Mouse (Mus musculus) olfactory bulb, adult 2 months (tissue): ENCODE data around the gene Gm17617. TPM values are rescaled to one million over a fixed set of nuclear protein-coding genes. Genes with fewer than 3 reads are reported as not detected.
A peak's percentile ranks its signal among the peaks of the same experiment; 100 is the strongest.

Experiments
- H3K27ac ChIP-seq: fragments of 200-500 bp; 2 replicates; pipeline ENCODE4 v1.5.1; 2012; ENCODE audit warnings: low read depth, low read length; ENCODE audit not compliant: insufficient read depth
- H3K4me1 ChIP-seq: fragments of 200-500 bp; 2 replicates; pipeline ENCODE4 v1.6.1; 2012; ENCODE audit warnings: low read length; ENCODE audit not compliant: control insufficient read depth, insufficient read depth
- H3K4me3 ChIP-seq: fragments of 200-500 bp; 2 replicates; pipeline ENCODE4 v1.5.1; 2012; ENCODE audit warnings: mild to moderate bottlenecking, low read depth, low read length, moderate library complexity; ENCODE audit not compliant: insufficient read depth
- CTCF ChIP-seq: fragments of 200-500 bp; IDR thresholded peaks from 2 replicates; pipeline ENCODE4 v1.5.1; 2012; ENCODE audit warnings: low read depth, mild to moderate bottlenecking, low read length, moderate library complexity; ENCODE audit not compliant: insufficient read depth
- POLR2A ChIP-seq: fragments of 200-500 bp; IDR thresholded peaks from 2 replicates; pipeline ENCODE4 v1.6.1; 2012; ENCODE audit warnings: mild to moderate bottlenecking, low read depth, low read length, moderate library complexity; ENCODE audit not compliant: insufficient read depth
- WGBS: fragments of 180-500 bp; shearing (Covaris S2); methylation state at CpG from one replicate; pipeline ENCODE4 v1.1.7; 2018; 5-methylcytosine and 5-hydroxymethylcytosine counted together
- polyA plus RNA-seq: library from polyadenylated mRNA; stranded (reverse); fragments of >200 nt; gene quantifications from 2 replicates; pipeline ENCODE4 v1.2.4, GENCODE M21; 2012; ENCODE audit warnings: low replicate concordance; ENCODE audit not compliant: missing spikeins, insufficient read depth, insufficient read length

Gene Gm17617
- not detected in 2 replicates for polyA plus RNA-seq

DNA sequence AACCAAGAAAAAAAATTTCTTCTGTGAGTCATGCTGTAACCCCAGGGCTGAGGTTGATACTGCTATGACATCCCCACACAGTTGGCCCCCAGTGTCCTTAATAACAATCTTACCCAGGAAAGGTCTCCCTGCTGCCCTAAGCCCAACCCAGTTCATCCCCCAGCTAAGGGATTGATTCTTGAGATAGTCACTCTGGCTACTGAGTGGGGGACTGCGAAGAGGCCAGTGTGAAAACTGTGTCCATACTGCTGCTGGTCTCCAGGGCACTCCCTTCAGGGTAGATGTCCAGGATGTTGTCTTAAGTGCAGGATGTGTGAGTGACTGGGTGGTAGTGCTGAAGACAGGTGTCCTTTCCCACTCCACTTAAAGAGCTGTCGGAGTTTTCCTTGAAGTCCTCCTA is at the start of gene Gm17617:
Gm17617 (minus strand) TSS at position 101 of the 400 bp plus-strand sequence.
- no peaks in the 10 kb centered on the region for H3K4me1 ChIP-seq
- TF ChIP-seq POLR2A (no peak), CTCF (no peak)
- H3K4me3 ChIP-seq: no peak within 1 kb of the TSS
- WGBS: 99% methylated on average over 2 of the region's 2 CpGs
- no peak within 1 kb of the TSS for H3K27ac ChIP-seq

DNA sequence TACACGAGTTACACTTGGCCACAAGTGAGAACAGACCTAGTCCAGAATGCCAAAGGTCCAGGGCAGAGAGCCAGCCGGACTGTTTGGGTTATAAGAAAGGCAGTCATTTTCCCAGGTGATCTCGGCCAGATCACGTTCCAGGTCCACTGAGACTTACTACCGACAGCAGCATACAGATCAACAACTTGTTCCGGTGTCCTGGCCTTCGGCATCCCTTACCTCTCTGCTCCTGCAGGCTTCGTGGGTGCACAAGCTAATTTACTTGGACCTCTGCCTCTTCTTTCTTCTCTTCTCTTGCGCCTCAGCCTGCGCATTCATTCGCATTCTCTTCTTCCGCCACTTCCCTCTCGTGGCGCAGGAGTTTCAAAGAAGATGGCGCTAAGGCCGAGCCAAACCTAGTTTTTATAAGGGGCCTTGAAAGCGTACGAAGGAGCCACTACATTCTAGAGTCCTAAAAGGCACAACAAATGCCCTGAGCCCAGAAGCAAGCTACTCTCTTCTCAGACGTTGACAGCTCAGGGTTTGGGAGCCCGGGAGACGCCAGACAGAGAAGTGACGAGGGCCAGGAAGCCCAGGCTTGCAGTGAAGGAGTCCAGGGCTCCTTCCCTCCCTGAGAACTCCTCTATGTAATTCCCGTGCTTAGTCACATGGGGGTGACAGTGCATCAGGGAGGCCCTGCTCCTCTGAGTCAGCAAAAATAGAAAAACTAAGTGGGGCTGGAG is 49.0 kb upstream of the Gm17617 start:
- TF ChIP-seq CTCF: peak; percentile 31
- no peak for TF ChIP-seq POLR2A
- Histone ChIP-seq H3K4me1 (peaks cover 6% of the 10 kb centered on the region), H3K4me3 (peak overlapping the region; percentile 47), H3K27ac (peak overlapping the region; percentile 74)
- 4% methylated on average over 23 of the region's 23 CpGs for WGBS

DNA sequence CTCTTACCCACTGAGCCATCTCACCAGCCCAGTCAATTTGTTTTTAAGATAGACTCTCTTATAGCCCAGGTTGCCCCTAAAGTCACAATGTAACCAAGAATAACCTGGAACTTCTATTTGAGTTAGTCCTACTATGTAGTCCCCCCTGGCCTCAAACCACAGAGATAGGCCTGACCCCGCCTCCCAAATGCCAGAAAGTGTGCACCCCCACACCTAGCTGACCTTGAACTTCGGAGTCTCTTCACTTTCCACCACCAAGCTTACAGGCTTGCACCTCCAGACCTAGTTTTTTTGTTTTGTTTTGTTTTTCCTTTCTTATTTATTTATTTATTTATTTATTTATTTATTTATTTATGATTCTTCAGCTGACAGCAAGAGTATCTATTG is 48.4 kb upstream of the Gm17617 start:
- TF ChIP-seq CTCF: no peak
- no peak for TF ChIP-seq POLR2A
- H3K27ac ChIP-seq: no peak overlapping the region
- 91% methylated on average over 2 of the region's 2 CpGs for WGBS
- H3K4me1 ChIP-seq: peaks cover 6% of the 10 kb centered on the region
- H3K4me3 ChIP-seq: peak overlapping the region; percentile 47

DNA sequence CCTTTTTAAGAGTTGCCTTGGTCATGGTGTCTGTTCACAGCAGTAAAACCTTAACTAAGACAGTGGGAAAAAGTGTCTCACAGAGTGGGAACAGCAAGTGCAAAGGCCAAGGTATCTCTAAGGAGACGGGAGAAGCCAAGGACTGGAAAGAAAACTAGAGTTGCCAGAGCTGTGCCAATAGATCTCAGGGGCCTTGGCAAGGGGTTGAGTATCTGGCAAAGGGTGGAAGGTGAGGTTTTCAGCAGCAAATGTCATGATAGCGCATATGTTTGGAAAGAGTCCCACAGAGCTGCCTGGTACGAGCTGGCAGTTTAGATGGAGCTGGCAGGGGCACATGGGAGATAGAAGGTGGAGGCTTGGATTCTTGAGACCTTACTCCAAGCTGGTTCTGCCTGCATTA is 46.2 kb upstream of the Gm17617 start:
- no peak overlapping the region for H3K4me3 ChIP-seq
- H3K4me1 ChIP-seq: peaks cover 6% of the 10 kb centered on the region
- TF ChIP-seq CTCF (no peak), POLR2A (no peak)
- H3K27ac ChIP-seq: no peak overlapping the region
- 91% methylated on average over 3 of the region's 3 CpGs for WGBS

DNA sequence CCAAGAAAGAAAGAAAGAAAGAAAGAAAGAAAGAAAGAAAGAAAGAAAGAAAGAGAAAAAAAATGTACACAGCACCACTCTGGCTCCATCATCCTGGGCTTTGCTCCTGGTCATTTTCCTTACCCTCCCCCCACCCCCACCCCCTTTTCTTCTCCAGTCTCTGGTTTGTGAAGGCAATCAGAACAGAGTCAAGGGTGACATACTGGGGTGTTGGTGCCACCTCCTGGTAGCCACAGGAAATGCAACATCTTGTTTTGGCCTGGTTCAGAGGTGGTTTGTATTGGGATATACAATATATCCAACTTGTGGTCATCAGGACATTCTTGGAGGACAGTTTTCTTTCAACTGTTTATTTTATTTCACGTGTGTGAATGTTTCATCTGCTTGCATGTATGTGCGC is 45.2 kb upstream of the Gm17617 start:
- H3K4me3 ChIP-seq: no peak overlapping the region
- no peak overlapping the region for H3K27ac ChIP-seq
- TF ChIP-seq POLR2A: no peak
- no peak for TF ChIP-seq CTCF
- WGBS: 35% methylated on average over 2 of the region's 2 CpGs
- H3K4me1 ChIP-seq: peaks cover 6% of the 10 kb centered on the region

DNA sequence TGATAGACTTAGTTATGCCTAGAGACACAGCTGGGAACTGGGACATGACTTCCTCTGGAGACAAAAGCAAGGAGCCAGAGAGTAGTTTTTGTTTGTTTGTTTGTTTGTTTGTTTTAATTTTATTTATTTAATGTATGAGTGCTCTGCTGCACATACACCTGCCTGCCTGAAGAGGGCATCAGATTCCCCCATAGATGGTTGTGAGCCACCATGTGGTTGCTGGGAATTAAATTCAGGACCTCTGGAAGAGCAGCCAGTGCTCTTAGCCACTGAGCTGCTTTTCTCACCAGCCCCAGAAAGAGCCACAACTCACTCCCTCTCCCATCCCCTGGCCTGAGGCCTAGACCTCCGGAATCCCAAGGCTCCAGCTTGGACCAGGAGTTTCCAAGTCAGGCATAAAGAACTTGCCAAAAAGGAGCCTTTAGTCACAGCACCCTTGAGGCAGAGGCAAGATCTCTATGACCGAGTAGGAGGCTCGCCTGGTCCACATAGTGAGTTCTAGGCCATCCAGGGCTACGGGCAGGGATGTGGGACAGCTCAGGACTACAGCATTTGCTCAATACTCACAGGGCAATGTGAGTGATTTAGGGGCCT is 44.7 kb upstream of the Gm17617 start:
- 63% methylated on average over 4 of the region's 4 CpGs for WGBS
- H3K27ac ChIP-seq: no peak overlapping the region
- no peak overlapping the region for H3K4me3 ChIP-seq

DNA sequence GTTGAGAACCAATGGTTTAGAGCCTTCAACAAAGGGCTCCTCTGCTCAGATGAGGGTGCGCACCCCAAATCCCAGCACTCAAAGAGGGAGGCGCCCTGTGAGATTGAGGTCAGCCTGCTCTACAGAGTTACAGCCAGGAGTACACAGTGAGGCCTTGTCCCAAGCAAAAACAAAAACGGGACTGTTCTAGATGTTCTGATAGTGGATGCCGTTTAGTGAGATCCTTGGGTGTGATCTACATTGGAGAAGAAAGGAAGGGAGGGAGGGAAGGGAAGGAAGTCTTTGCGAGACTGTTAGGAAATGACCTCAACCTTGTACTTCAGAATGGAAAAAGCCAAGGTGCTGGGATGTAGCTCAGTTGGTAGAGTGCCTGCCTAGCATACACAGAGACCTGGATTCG is 42.9 kb upstream of the Gm17617 start:
- Histone ChIP-seq H3K4me1 (peaks cover 12% of the 10 kb centered on the region), H3K27ac (no peak overlapping the region), H3K4me3 (no peak overlapping the region)
- no peak for TF ChIP-seq CTCF
- no peak for TF ChIP-seq POLR2A
- WGBS: 83% methylated on average over 6 of the region's 6 CpGs

More for the DNA sequence above, 44.7 kb upstream of the Gm17617 start:
- TF ChIP-seq CTCF (no peak), POLR2A (0 out of 2 replicates have a peak, but pooled peaks have one; percentile 10)
- peaks cover 6% of the 10 kb centered on the region for H3K4me1 ChIP-seq

DNA sequence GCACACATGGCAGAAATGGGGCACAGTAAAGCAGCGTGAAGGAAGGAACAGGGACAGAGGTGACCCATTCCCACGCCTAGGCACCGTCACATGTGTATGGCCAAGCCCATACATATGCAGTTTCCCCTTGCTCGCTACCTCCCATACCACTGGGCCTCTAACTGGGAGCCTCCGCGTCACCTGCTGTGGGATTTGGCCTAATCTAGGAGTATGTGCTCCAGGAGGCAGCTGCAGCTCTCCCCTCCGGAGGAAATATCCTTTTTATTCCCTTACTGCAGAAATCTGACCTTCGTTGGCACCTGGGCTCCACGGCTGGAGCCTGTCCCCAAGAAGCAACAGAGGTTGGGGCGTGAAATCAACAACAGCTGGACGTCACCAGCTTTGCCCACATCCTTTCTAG is 41.0 kb upstream of the Gm17617 start:
- 90% methylated on average over 11 of the region's 11 CpGs for WGBS
- Histone ChIP-seq H3K27ac (no peak overlapping the region), H3K4me1 (peaks cover 12% of the 10 kb centered on the region), H3K4me3 (no peak overlapping the region)
- no peak for TF ChIP-seq POLR2A
- TF ChIP-seq CTCF: no peak

DNA sequence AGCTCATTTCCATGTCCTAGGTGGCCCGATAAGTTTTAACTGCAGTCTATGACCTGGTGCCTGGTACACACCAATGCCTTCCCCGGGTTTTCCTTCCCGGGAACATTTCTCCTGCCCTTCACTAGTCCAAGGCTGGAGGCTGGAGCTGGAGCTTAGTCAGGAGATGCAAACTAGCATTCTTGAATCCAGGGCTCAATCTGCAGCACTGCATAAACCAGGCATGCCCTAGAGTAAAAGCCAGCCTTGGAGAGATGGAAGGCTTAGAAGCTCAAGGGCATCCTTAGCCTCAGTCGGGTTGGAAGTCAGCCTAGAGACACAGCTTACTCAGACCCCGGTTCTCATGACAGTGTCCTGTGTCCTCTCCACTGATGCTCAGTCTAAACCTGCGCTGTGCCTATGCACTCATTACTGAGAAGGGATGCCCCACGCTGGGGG is 39.0 kb upstream of the Gm17617 start:
- Histone ChIP-seq H3K4me3 (no peak overlapping the region), H3K27ac (no peak overlapping the region), H3K4me1 (peaks cover 26% of the 10 kb centered on the region)
- TF ChIP-seq POLR2A: no peak
- no peak for TF ChIP-seq CTCF
- 47% methylated on average over 7 of the region's 7 CpGs for WGBS
